Mouse (Mus musculus): ENCODE results near the gene Ints7. TPM values are rescaled to one million over a fixed set of nuclear protein-coding genes. Genes with fewer than 3 reads are reported as not detected.
A peak's percentile ranks its signal among the peaks of the same experiment; 100 is the strongest.

Ints7 gene
- 33.2 and 33.8 TPM in 2 replicates for total RNA-seq (2014; rRNA removed; ENCODE audit: low replicate concordance)
- polyA plus RNA-seq (2015; fragmentation: Nextera tagmentation; extraction: Ambion mirVana) = 14.1 and 15.1 TPM in 2 replicates

GRCm38 (mm10) chr1:191575458-191576247 is at the start of gene Ints7, which contains the start of gene Dtl:
Ints7 (plus strand) TSS chr1:191575636.
Dtl (minus strand) TSS chr1:191575544.
- DNase-seq (ENCODE audit: low spot score) = peak; percentile 100
- Histone ChIP-seq H3K36me3 (replicated peaks; ENCODE audit: control insufficient read depth, insufficient read depth, low read length) (no peaks in the 10 kb centered on the region; the same call in 1 of the 2 replicates), H3K9ac (replicated peaks; ENCODE audit: low read depth, low read length) (peak within 1 kb of the TSS; percentile 69), H3K9me3 (replicated peaks; ENCODE audit: control insufficient read depth, low read length) (no peaks in the 10 kb centered on the region), H3K4me2 (ENCODE audit: low read depth, low read length) (peak within 1 kb of the TSS; percentile 84), H3K4me3 (ENCODE audit: low read depth, low read length) (peak within 1 kb of the TSS; percentile 83), H3K4me1 (ENCODE audit: control insufficient read depth, insufficient read depth) (peaks cover 26% of the 10 kb centered on the region), H3K27ac (ENCODE audit: low read depth) (peak within 1 kb of the TSS; percentile 95), H3K27me3 (ENCODE audit: control insufficient read depth, insufficient read depth, low read length) (no peaks in the 10 kb centered on the region)
- TF ChIP-seq EP300 (IDR thresholded peaks at IDR 0.05; ENCODE audit: low read depth) (no peak), CTCF (IDR thresholded peaks at IDR 0.05; ENCODE audit: low read depth) (peak; percentile 96)
- under 1% methylated on average over 70 of the region's 70 CpGs for WGBS
- ATAC-seq (ENCODE audit: insufficient read depth, low read depth) = peak; percentile 98

- no peaks in the 10 kb centered on the region for H3K9me3 ChIP-seq (replicated peaks; ENCODE audit: control insufficient read depth, low read length)
- no peak overlapping the region for H3K4me3 ChIP-seq (ENCODE audit: low read depth, low read length)
- no peaks in the 10 kb centered on the region for H3K27me3 ChIP-seq (ENCODE audit: control insufficient read depth, insufficient read depth, low read length)
- no peak overlapping the region for H3K9ac ChIP-seq (replicated peaks; ENCODE audit: low read depth, low read length)
- ATAC-seq (ENCODE audit: insufficient read depth, low read depth) (no peak), DNase-seq (ENCODE audit: low spot score) (no peak)
- WGBS = 49% methylated on average over 3 of the region's 3 CpGs
- H3K36me3 ChIP-seq (replicated peaks; ENCODE audit: control insufficient read depth, insufficient read depth, low read length) = no peaks in the 10 kb centered on the region
- H3K4me1 ChIP-seq (ENCODE audit: control insufficient read depth, insufficient read depth) = 0 out of 2 replicates have a peak, but pooled peaks cover 4% of the 10 kb centered on the region
- TF ChIP-seq EP300 (IDR thresholded peaks at IDR 0.05; ENCODE audit: low read depth) (no peak), CTCF (IDR thresholded peaks at IDR 0.05; ENCODE audit: low read depth) (no peak)
- no peak overlapping the region for H3K27ac ChIP-seq (ENCODE audit: low read depth)
- H3K4me2 ChIP-seq (ENCODE audit: low read depth, low read length) = no peak overlapping the region
Observed at GRCm38 (mm10) chr1:191527089-191527488, 48.3 kb upstream of the Ints7 start.

GRCm38 (mm10) chr1:191527921-191528612 is 47.4 kb upstream of the Ints7 start:
- TF ChIP-seq CTCF (IDR thresholded peaks at IDR 0.05; ENCODE audit: low read depth) (no peak), EP300 (IDR thresholded peaks at IDR 0.05; ENCODE audit: low read depth) (no peak)
- no peak overlapping the region for H3K4me3 ChIP-seq (ENCODE audit: low read depth, low read length)
- DNase-seq (ENCODE audit: low spot score) (no peak), ATAC-seq (ENCODE audit: insufficient read depth, low read depth) (0 out of 2 replicates have a peak, but pooled peaks have one; percentile 27)
- WGBS = 43% methylated on average over 4 of the region's 4 CpGs
- H3K36me3 ChIP-seq (replicated peaks; ENCODE audit: control insufficient read depth, insufficient read depth, low read length) = no peaks in the 10 kb centered on the region
- no peaks in the 10 kb centered on the region for H3K27me3 ChIP-seq (ENCODE audit: control insufficient read depth, insufficient read depth, low read length)
- H3K27ac ChIP-seq (ENCODE audit: low read depth) = peak overlapping the region; percentile 9; the same call in 1 of the 2 replicates
- H3K9me3 ChIP-seq (replicated peaks; ENCODE audit: control insufficient read depth, low read length) = no peaks in the 10 kb centered on the region
- H3K4me1 ChIP-seq (ENCODE audit: control insufficient read depth, insufficient read depth) = 0 out of 2 replicates have a peak, but pooled peaks cover 4% of the 10 kb centered on the region
- H3K4me2 ChIP-seq (ENCODE audit: low read depth, low read length) = no peak overlapping the region
- H3K9ac ChIP-seq (replicated peaks; ENCODE audit: low read depth, low read length) = no peak overlapping the region

- no peak for DNase-seq (ENCODE audit: low spot score)
- Histone ChIP-seq H3K27me3 (ENCODE audit: control insufficient read depth, insufficient read depth, low read length) (no peaks in the 10 kb centered on the region), H3K4me2 (ENCODE audit: low read depth, low read length) (no peak overlapping the region), H3K4me3 (ENCODE audit: low read depth, low read length) (no peak overlapping the region), H3K9me3 (replicated peaks; ENCODE audit: control insufficient read depth, low read length) (no peaks in the 10 kb centered on the region), H3K36me3 (replicated peaks; ENCODE audit: control insufficient read depth, insufficient read depth, low read length) (no peaks in the 10 kb centered on the region), H3K27ac (ENCODE audit: low read depth) (no peak overlapping the region), H3K9ac (replicated peaks; ENCODE audit: low read depth, low read length) (no peak overlapping the region), H3K4me1 (ENCODE audit: control insufficient read depth, insufficient read depth) (0 out of 2 replicates have a peak, but pooled peaks cover 4% of the 10 kb centered on the region)
- TF ChIP-seq EP300 (IDR thresholded peaks at IDR 0.05; ENCODE audit: low read depth) (no peak), CTCF (IDR thresholded peaks at IDR 0.05; ENCODE audit: low read depth) (no peak)
- 80% methylated on average over 2 of the region's 2 CpGs for WGBS
- no peak for ATAC-seq (ENCODE audit: insufficient read depth, low read depth)
Observed at GRCm38 (mm10) chr1:191529406-191529805, 46.0 kb upstream of the Ints7 start.

GRCm38 (mm10) chr1:191531023-191531422 is 44.4 kb upstream of the Ints7 start:
- Histone ChIP-seq H3K4me1 (ENCODE audit: control insufficient read depth, insufficient read depth) (0 out of 2 replicates have a peak, but pooled peaks cover 4% of the 10 kb centered on the region), H3K27ac (ENCODE audit: low read depth) (no peak overlapping the region), H3K27me3 (ENCODE audit: control insufficient read depth, insufficient read depth, low read length) (no peaks in the 10 kb centered on the region), H3K4me2 (ENCODE audit: low read depth, low read length) (no peak overlapping the region), H3K9me3 (replicated peaks; ENCODE audit: control insufficient read depth, low read length) (no peaks in the 10 kb centered on the region), H3K4me3 (ENCODE audit: low read depth, low read length) (no peak overlapping the region), H3K9ac (replicated peaks; ENCODE audit: low read depth, low read length) (no peak overlapping the region), H3K36me3 (replicated peaks; ENCODE audit: control insufficient read depth, insufficient read depth, low read length) (no peaks in the 10 kb centered on the region)
- 77% methylated on average over 1 of the region's 1 CpGs for WGBS
- DNase-seq (ENCODE audit: low spot score) = no peak
- no peak for ATAC-seq (ENCODE audit: insufficient read depth, low read depth)
- TF ChIP-seq EP300 (IDR thresholded peaks at IDR 0.05; ENCODE audit: low read depth) (no peak), CTCF (IDR thresholded peaks at IDR 0.05; ENCODE audit: low read depth) (no peak)
